ENCODE assay signal across 23 mouse cellular contexts in the genomic region with DNA sequence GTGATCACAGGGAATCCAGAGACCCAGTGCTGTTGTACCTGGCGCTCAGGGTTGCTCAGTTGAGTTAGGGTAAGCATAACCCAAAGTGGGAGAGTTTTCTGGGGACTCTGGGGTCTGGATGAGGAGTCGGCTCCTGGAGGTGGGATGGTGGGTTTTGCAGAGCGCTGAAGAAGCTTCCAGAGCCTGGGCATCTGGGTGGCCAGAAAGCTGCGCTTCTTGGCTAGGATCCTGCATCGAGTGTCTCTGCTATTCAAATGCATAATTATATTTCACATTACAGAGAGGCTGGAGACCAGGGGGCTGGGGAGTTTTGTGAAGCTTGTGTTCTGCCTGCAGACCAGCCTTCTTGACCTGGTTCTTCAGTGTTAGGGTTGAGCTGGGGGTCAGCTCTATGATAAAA. TPM values are rescaled to one million over a fixed set of nuclear protein-coding genes. Genes with fewer than 3 reads are reported as not detected.
DNase-seq lines count a peak whose midpoint lies in the region; ATAC-seq and TF ChIP-seq lines count a peak whose summit lies in the region.
"Had no signal": no experiment of that assay in that cellular context is flagged by ENCODE, and none has a peak within 500 bp of the region (broad histone marks: within the 10 kb centered on the region; RNA-seq: fewer than 3 reads in every experiment).

No protein-coding gene starts in this region.

- DNase-seq in cerebellum, adult 9-10 months, result peak; percentile 58
- DNase-seq in cerebellum, adult 18-20 months, result no peak
- no peak for DNase-seq in midbrain, embryonic 14.5 days
- no peak for DNase-seq in midbrain, embryonic 10.5 days (ENCODE audit: low spot score)
- no peak for DNase-seq in hindbrain, embryonic 14.5 days (ENCODE audit: low spot score)
- DNase-seq in midbrain, postnatal 0 days (ENCODE audit: low spot score), result no peak
- no peak for DNase-seq in adrenal gland, postnatal 10 days
- DNase-seq: adrenal gland, postnatal 14 days; B cell, adult 2 months; heart, postnatal 4 days; kidney, adult 8-10 months; kidney, postnatal 10 days; liver; lung, postnatal 36 days; thymus, postnatal 14 days had no signal

- no peaks in the 10 kb centered on the region for H3K36me3 ChIP-seq in midbrain, embryonic 14.5 days (ENCODE audit: control insufficient read depth, insufficient read depth, low read length)
- no peaks in the 10 kb centered on the region for H3K36me3 ChIP-seq in midbrain, embryonic 10.5 days
- no peaks in the 10 kb centered on the region for H3K36me3 ChIP-seq in hindbrain, embryonic 14.5 days (replicated peaks; ENCODE audit: control insufficient read depth, insufficient read depth)
- H3K36me3 ChIP-seq in midbrain, postnatal 0 days (ENCODE audit: insufficient read depth, low read length), result no peaks in the 10 kb centered on the region
- H3K36me3 ChIP-seq: forebrain, embryonic 10.5 days; intestine, embryonic 15.5 days; limb, embryonic 10.5 days; liver, embryonic 15.5 days; lung, embryonic 15.5 days; neural tube, embryonic 13.5 days had no signal

- no peak overlapping the region for H3K27ac ChIP-seq in midbrain, embryonic 14.5 days (replicated peaks; ENCODE audit: low read depth, low read length)
- H3K27ac ChIP-seq in midbrain, embryonic 10.5 days (replicated peaks), result no peak overlapping the region
- H3K27ac ChIP-seq in hindbrain, embryonic 14.5 days, result no peak overlapping the region
- H3K27ac ChIP-seq in midbrain, postnatal 0 days (ENCODE audit: low read depth, low read length), result 0 out of 2 replicates have a peak overlapping the region, but pooled peaks have one; percentile 32
- H3K27ac ChIP-seq: forebrain, embryonic 10.5 days; intestine, embryonic 15.5 days; limb, embryonic 10.5 days; liver, embryonic 15.5 days; lung, embryonic 15.5 days had no signal

- no peak for ATAC-seq in midbrain, embryonic 14.5 days (ENCODE audit: low FRiP score, low TSS enrichment)
- no peak for ATAC-seq in hindbrain, embryonic 14.5 days (ENCODE audit: low FRiP score)
- ATAC-seq in midbrain, postnatal 0 days (ENCODE audit: low FRiP score), result no peak
- ATAC-seq: activated CD4-positive, CD25-positive, alpha-beta regulatory T cell, adult 4 months had no signal

- WGBS in midbrain, embryonic 14.5 days, result 64% methylated on average over 5 of the region's 5 CpGs
- WGBS in midbrain, embryonic 10.5 days, result 62% methylated on average over 5 of the region's 5 CpGs
- WGBS in hindbrain, embryonic 14.5 days, result 63% methylated on average over 5 of the region's 5 CpGs
- WGBS in midbrain, postnatal 0 days, result 56% methylated on average over 5 of the region's 5 CpGs

- H3K4me3 ChIP-seq in midbrain, embryonic 14.5 days (replicated peaks; ENCODE audit: low read depth, low read length), result no peak overlapping the region
- H3K4me3 ChIP-seq in midbrain, embryonic 10.5 days, result no peak overlapping the region; the same call in 1 of the 2 replicates
- H3K4me3 ChIP-seq in hindbrain, embryonic 14.5 days (replicated peaks; ENCODE audit: low read length), result no peak overlapping the region
- H3K4me3 ChIP-seq in midbrain, postnatal 0 days (ENCODE audit: low read depth, low read length), result no peak overlapping the region
- H3K4me3 ChIP-seq: liver, embryonic 15.5 days had no signal

- no peak for TF ChIP-seq CTCF in midbrain, postnatal 0 days (IDR thresholded peaks at IDR 0.05)

- H3K4me1 ChIP-seq in midbrain, embryonic 14.5 days (ENCODE audit: control insufficient read depth, insufficient read depth, low read length), result peaks cover 10% of the 10 kb centered on the region; the same call in 1 of the 2 replicates
- H3K4me1 ChIP-seq in midbrain, embryonic 10.5 days, result peaks cover 47% of the 10 kb centered on the region
- H3K4me1 ChIP-seq in hindbrain, embryonic 14.5 days (replicated peaks; ENCODE audit: control insufficient read depth, insufficient read depth, low read length), result peaks cover 26% of the 10 kb centered on the region
- H3K4me1 ChIP-seq in midbrain, postnatal 0 days (ENCODE audit: insufficient read depth, low read length), result 0 out of 2 replicates have a peak, but pooled peaks cover 3% of the 10 kb centered on the region

- H3K4me2 ChIP-seq in midbrain, embryonic 14.5 days (ENCODE audit: low read length), result peak overlapping the region; percentile 72
- H3K4me2 ChIP-seq in hindbrain, embryonic 14.5 days (replicated peaks), result peak overlapping the region; percentile 84; the same call in 1 of the 2 replicates
- peak overlapping the region; percentile 65 for H3K4me2 ChIP-seq in midbrain, postnatal 0 days (ENCODE audit: low read depth, low read length, poor library complexity, severe bottlenecking)

- H3K9ac ChIP-seq in midbrain, embryonic 14.5 days (replicated peaks; ENCODE audit: low read length), result no peak overlapping the region
- H3K9ac ChIP-seq in hindbrain, embryonic 14.5 days, result no peak overlapping the region
- H3K9ac ChIP-seq in midbrain, postnatal 0 days (replicated peaks; ENCODE audit: low read length, poor library complexity, severe bottlenecking), result no peak overlapping the region
- H3K9ac ChIP-seq: intestine, embryonic 15.5 days; liver, embryonic 15.5 days; lung, embryonic 15.5 days had no signal

- peaks cover 29% of the 10 kb centered on the region for H3K27me3 ChIP-seq in midbrain, embryonic 14.5 days (ENCODE audit: control insufficient read depth, insufficient read depth, low read length)
- H3K27me3 ChIP-seq in midbrain, embryonic 10.5 days (ENCODE audit: low read depth, poor library complexity, severe bottlenecking), result peaks cover 88% of the 10 kb centered on the region
- H3K27me3 ChIP-seq in hindbrain, embryonic 14.5 days (ENCODE audit: control insufficient read depth, insufficient read depth, low read length), result peaks cover 40% of the 10 kb centered on the region
- peaks cover 18% of the 10 kb centered on the region for H3K27me3 ChIP-seq in midbrain, postnatal 0 days (ENCODE audit: insufficient read depth, low read length)

- H3K9me3 ChIP-seq in midbrain, embryonic 14.5 days (ENCODE audit: control insufficient read depth, low read length), result no peaks in the 10 kb centered on the region
- no peaks in the 10 kb centered on the region for H3K9me3 ChIP-seq in midbrain, embryonic 10.5 days (replicated peaks)
- H3K9me3 ChIP-seq in hindbrain, embryonic 14.5 days (ENCODE audit: control insufficient read depth, low read length), result no peaks in the 10 kb centered on the region
- H3K9me3 ChIP-seq in midbrain, postnatal 0 days (ENCODE audit: low read length), result no peaks in the 10 kb centered on the region
- H3K9me3 ChIP-seq: forebrain, embryonic 10.5 days; intestine, embryonic 15.5 days; limb, embryonic 10.5 days; liver, embryonic 15.5 days; lung, embryonic 15.5 days; megakaryocyte, embryonic 14.5 days; neural tube, embryonic 13.5 days had no signal

RNA-seq across cellular contexts. Expression of a gene that starts 1.2 kb away (rescaled TPM):
- polyA plus RNA-seq in midbrain, embryonic 14.5 days (2014; fragmentation: Nextera tagmentation; extraction: Ambion mirVana), result 2.8 and 2.9 TPM in 2 replicates
- 0.53 and 0.62 TPM in 2 replicates for polyA plus RNA-seq in midbrain, embryonic 10.5 days (2016; fragmentation: Nextera tagmentation; extraction: Ambion mirVana)
- 3.3 and 4.3 TPM in 2 replicates for polyA plus RNA-seq in hindbrain, embryonic 14.5 days (2014; fragmentation: Nextera tagmentation; extraction: Ambion mirVana)
- total RNA-seq in midbrain, postnatal 0 days (2014; rRNA removed), result 20.5 and 23.6 TPM in 2 replicates
- 3.1 and 3.2 TPM in 2 replicates for polyA plus RNA-seq in midbrain, postnatal 0 days (2015; fragmentation: Nextera tagmentation; extraction: Ambion mirVana)
- total RNA-seq in adrenal gland, postnatal 10 days (2021), result 1 to 10 TPM; 2.3 to 2.9 TPM
- polyA plus RNA-seq: activated CD4-positive, CD25-positive, alpha-beta regulatory T cell, adult 4 months; liver, embryonic 15.5 days had no signal
